Mouse (Mus musculus) CD4-positive, CD25-positive, alpha-beta regulatory T cell, adult 4 months (primary cell): ENCODE measurements around the gene Arid3a. TPM values are rescaled to one million over a fixed set of nuclear protein-coding genes. Genes with fewer than 3 reads are reported as not detected.

ENCODE experiments used
- ATAC-seq: one replicate; pipeline ENCODE4 v1.8.0; 2017
- polyA plus RNA-seq, 2 experiments: library from polyadenylated mRNA; unstranded; fragments of 100-300 nt; shearing (Covaris generic); gene quantifications; one replicate each; pipeline ENCODE4 v1.2.1; 2017

Arid3a gene
- polyA plus RNA-seq, 2 experiments from 2014 or later = 2.7 to 3.3 TPM

GRCm38 (mm10) chr10:80001945-80002344, 75.1 kb downstream of the Arid3a start:
- ATAC-seq = no peak

GRCm38 (mm10) chr10:80002829-80003228, 76.0 kb downstream of the Arid3a start:
- ATAC-seq = no peak

GRCm38 (mm10) chr10:80003374-80004232, 76.8 kb downstream of the Arid3a start:
- ATAC-seq = no peak

- ATAC-seq = no peak
Observed at GRCm38 (mm10) chr10:80004233-80004705, 77.4 kb downstream of the Arid3a start.

Other genes with a start within 250 kb of the Arid3a start
- 10 to 100 TPM; 20.8 to 27.3 TPM for gene Cdc34, start 244.8 kb upstream of the Arid3a start, polyA plus RNA-seq
- 1 to 10 TPM in 1 of 2 experiments, under 1 TPM in 1; 0.49 to 1.1 TPM for gene Gzmm, start 238.0 kb upstream of the Arid3a start, polyA plus RNA-seq
- 100 to 1,000 TPM; 127 to 129 TPM for gene Bsg, start 222.6 kb upstream of the Arid3a start, polyA plus RNA-seq
- not detected for gene Hcn2, start 210.4 kb upstream of the Arid3a start, polyA plus RNA-seq
- 10 to 100 TPM; 18.0 to 23.4 TPM for gene Polrmt, start 180.5 kb upstream of the Arid3a start, polyA plus RNA-seq
- gene Fgf22, start 172.0 kb upstream of the Arid3a start, polyA plus RNA-seq = not detected
- gene Rnf126, start 160.1 kb upstream of the Arid3a start, polyA plus RNA-seq = 1 to 10 TPM; 3.4 to 3.5 TPM
- under 1 TPM in 1 of 2 experiments, not detected in 1; 0.53 TPM for gene Fstl3, start 149.8 kb upstream of the Arid3a start, polyA plus RNA-seq
- gene Prss57, start 136.1 kb upstream of the Arid3a start, polyA plus RNA-seq = not detected
- under 1 TPM in 1 of 2 experiments, not detected in 1; 0.23 TPM for gene Palm, start 133.5 kb upstream of the Arid3a start, polyA plus RNA-seq
- under 1 TPM in 1 of 2 experiments, not detected in 1; 0.27 TPM for gene Misp, start 106.1 kb upstream of the Arid3a start, polyA plus RNA-seq
- 100 to 1,000 TPM; 103 to 274 TPM for gene Ptbp1, start 72.6 kb upstream of the Arid3a start, polyA plus RNA-seq
- not detected for gene Prtn3, start 52.6 kb upstream of the Arid3a start, polyA plus RNA-seq
- gene Plppr3, start 52.4 kb upstream of the Arid3a start, polyA plus RNA-seq = 1 to 10 TPM; 2.1 to 4.5 TPM
- gene Elane, start 40.8 kb upstream of the Arid3a start, polyA plus RNA-seq = not detected
- not detected for gene Cfd, start 36.2 kb upstream of the Arid3a start, polyA plus RNA-seq
- 1 to 10 TPM; 5.0 to 7.7 TPM for gene Med16, start 18.1 kb upstream of the Arid3a start, polyA plus RNA-seq
- not detected for gene Gm26602, start 16.2 kb upstream of the Arid3a start, polyA plus RNA-seq
- gene Kiss1r, start 10.1 kb upstream of the Arid3a start, polyA plus RNA-seq = under 1 TPM in 1 of 2 experiments, not detected in 1; 0.09 TPM
- gene R3hdm4, start 5.8 kb upstream of the Arid3a start, polyA plus RNA-seq = 100 to 1,000 TPM in 1 of 2 experiments, 10 to 100 TPM in 1; 93.5 to 104 TPM
- 10 to 100 TPM; 65.1 to 77.5 TPM for gene Wdr18, start 33.1 kb downstream of the Arid3a start, polyA plus RNA-seq
- gene Grin3b, start 43.7 kb downstream of the Arid3a start, polyA plus RNA-seq = under 1 TPM in 1 of 2 experiments, not detected in 1; 0.58 TPM
- gene Tmem259, start 57.3 kb downstream of the Arid3a start, polyA plus RNA-seq = 1 to 10 TPM; 1.2 to 2.5 TPM
- gene Cnn2, start 61.5 kb downstream of the Arid3a start, polyA plus RNA-seq = 100 to 1,000 TPM; 904 to 969 TPM
- gene Abca7, start 69.5 kb downstream of the Arid3a start, polyA plus RNA-seq = 10 to 100 TPM; 11.4 to 16.4 TPM
- gene Arhgap45, start 89.6 kb downstream of the Arid3a start, polyA plus RNA-seq = 100 to 1,000 TPM; 233 to 369 TPM
- gene Polr2e, start 112.8 kb downstream of the Arid3a start, polyA plus RNA-seq = 100 to 1,000 TPM; 194 to 220 TPM
- 100 to 1,000 TPM; 450 to 480 TPM for gene Gpx4, start 120.1 kb downstream of the Arid3a start, polyA plus RNA-seq
- gene Sbno2, start 178.5 kb downstream of the Arid3a start, polyA plus RNA-seq = 10 to 100 TPM; 28.4 to 54.8 TPM
- gene Stk11, start 188.8 kb downstream of the Arid3a start, polyA plus RNA-seq = 10 to 100 TPM; 19.2 to 30.7 TPM
- gene Atp5d, start 211.6 kb downstream of the Arid3a start, polyA plus RNA-seq = 100 to 1,000 TPM; 303 to 370 TPM
- 1 to 10 TPM; 1.3 to 1.4 TPM for gene Cbarp, start 213.8 kb downstream of the Arid3a start, polyA plus RNA-seq
- gene Midn, start 221.2 kb downstream of the Arid3a start, polyA plus RNA-seq = 1 to 10 TPM; 4.6 to 8.2 TPM
- gene Cirbp, start 238.9 kb downstream of the Arid3a start, polyA plus RNA-seq = 100 to 1,000 TPM; 124 to 272 TPM
- 10 to 100 TPM; 21.6 to 23.5 TPM for gene 1600002K03Rik, start 245.9 kb downstream of the Arid3a start, polyA plus RNA-seq